Mouse (Mus musculus) A20 (cell line): ENCODE results near the gene Gm7138.
"Not testable (repeated sequence)": the region's sequence is repeated elsewhere in the genome, so short reads cannot be mapped to it uniquely, and the experiment has no call there.

Experiments
- DNase-seq: peaks from one replicate; pipeline ENCODE4 v3.0.0-alpha.2; 2011; ENCODE audit warnings: low read depth, low spot score

Gene Gm7138

DNA sequence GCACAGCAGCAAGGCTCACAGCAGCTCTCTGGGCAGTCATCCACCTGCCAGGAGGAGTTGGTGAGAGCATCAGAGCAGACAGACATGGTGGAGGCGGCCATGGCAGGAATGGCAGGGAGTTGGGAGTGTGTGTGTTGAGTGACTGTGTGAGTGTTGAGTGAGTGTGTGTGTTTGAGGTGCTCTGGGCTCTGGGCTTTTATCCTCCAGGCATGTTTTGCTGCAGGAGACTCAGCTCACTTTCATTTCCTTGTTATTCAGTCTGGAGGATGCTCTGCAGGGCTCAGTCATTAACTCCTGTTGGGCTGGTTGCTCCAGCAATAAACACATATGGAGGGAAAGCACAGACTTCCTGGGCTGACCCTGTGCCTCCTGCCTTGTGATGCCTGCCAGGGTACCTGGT lies at the start of gene Gm7138:
Gm7138 (minus strand) TSS at position 101 of the 400 bp plus-strand sequence.
- not testable (repeated sequence) for DNase-seq

DNA sequence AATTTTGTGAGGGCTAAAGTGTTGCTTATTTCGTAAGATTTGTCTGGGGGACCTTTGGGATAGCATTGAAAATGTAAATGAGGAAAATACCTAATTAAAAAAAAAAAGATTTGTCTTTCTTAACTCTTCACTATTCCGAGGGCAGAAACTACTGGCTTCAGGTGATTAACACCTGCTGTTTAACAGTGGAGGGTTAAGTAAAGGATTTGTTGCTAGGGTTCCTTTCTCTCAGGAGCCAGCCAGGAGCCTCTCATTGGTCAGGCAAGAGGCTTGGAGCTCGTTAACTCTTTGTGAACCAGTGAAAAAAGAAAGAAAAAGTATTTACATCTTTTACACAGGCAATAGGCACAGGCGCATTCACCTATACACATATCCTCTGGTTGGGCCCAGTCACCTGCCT lies 42.5 kb upstream of the Gm7138 start:
- DNase-seq, result no peak

DNA sequence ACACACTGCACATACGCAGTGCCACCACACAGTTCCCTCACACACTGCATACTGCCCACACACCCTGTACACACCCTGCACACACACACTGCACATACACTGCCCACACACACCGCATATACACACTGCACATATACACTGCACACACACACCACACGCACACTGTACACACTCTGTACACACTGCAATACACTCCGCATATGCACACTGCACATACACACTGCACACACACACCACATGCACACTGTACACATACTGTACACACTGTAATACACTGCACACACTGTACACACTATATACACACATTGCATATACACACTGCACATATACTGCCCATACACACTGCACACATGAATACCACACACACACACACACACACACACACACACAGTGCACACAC lies 41.8 kb upstream of the Gm7138 start:
- DNase-seq, result no peak

DNA sequence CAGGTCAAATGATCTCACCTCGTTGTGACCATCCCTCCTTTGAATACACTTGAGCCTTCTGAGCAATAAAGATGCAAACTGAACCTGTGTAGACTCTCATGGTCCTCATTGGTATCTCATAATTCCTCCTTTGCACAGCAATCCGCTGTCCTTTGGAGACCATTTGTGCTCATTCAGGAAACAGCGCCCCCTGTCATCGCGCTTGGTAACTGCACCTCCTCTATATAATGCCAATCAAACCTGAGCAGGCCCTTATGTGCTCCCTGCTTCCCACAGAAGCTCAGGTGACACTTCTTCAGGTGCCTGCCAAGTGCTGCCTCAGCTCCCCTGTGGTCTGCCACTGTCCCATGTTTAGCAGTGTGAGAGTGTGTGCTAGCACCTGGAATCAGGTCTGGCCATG lies 38.8 kb upstream of the Gm7138 start:
- peak; percentile 49 for DNase-seq

DNA sequence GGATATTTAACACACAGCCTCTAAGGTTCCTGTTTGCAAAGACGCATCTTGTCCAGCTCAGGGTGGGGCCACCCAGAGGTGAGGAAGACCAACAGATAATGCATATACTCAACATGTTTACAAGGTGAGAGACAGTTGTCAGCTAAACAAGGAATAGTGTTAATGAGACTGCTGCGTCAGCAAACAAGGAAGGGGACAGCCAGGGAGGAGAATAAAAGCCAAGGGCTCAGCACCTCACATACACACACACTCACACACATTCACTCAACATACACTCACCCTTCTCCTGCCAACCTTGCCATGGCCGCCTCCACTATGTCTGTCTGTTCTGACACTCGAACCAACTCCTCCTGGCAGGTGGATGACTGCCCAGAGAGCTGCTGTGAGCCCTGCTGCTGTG lies 37.6 kb upstream of the Gm7138 start, which contains the start of gene Gm2696:
Gm2696 (plus strand) TSS at position 301 of the 400 bp plus-strand sequence.
- no peak for DNase-seq

DNA sequence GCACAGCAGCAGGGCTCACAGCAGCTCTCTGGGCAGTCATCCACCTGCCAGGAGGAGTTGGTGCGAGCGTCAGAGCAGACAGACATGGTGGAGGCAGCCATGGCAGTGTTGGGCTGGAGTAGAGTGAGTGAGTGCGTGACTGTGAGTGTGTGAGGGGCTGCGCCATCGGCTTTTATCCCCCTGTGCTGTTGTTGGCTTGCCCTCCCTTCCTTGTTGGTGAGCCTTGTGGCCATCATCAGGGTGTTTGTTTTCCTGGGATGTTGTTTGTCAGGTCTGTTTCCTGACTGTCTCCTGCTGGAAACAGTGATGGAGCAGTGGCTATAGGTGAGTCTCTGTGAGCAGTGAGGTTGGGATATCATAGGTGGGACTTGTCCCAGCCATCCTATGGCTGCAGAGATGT lies 35.0 kb upstream of the Gm7138 start, which contains the start of gene Gm9507:
Gm9507 (minus strand) TSS at position 101 of the 400 bp plus-strand sequence.
- DNase-seq, result no peak

DNA sequence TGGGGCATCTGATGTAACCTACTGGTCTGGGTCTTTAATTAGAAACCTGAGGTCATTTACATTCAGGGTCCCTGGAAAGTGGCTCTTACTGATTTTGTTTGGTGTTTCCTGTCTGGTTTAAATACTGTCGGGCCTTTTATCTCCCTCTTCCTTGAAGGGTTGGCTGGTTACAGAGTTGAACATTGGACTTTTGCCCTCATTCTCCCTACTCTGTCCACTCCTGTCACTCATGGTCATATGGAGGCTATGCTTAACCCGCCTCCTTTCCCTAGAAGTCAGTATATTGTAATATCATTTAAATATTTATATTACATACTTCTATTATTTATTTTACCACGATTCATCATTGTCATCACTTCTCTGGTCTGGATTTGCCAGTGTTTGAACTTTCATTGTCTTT lies 27.4 kb upstream of the Gm7138 start:
- no peak for DNase-seq

DNA sequence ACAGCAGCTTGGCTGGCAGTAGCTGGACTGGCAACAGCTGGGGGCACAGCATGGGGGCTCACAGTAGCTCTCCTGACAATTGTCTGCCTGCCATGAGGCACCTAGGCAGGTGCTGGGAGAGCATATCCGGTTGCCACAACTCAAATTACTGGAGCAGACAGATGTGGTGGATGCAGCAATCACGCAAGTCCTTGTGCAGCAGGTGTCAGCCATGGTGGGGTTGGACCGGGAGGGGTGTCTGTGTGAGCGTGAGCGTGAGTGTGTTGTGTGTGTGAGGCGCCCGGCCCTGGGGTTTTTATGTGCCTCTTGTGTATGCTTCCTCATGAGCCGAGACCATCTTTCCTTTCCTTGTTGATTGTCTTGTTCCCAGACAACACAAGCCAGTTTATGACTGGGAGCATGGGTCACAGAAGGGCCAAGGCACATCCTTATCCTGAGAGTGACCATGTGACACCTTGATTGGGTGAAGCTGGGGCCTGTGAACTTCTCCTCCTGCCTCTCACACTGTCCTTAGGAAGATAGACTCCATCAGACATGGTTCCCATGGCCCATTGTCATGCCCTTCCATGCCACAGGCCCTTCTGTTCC lies 22.3 kb upstream of the Gm7138 start, which contains the start of gene Gm19668:
Gm19668 (minus strand) TSS at position 213 of the 588 bp plus-strand sequence.
- no peak for DNase-seq

DNA sequence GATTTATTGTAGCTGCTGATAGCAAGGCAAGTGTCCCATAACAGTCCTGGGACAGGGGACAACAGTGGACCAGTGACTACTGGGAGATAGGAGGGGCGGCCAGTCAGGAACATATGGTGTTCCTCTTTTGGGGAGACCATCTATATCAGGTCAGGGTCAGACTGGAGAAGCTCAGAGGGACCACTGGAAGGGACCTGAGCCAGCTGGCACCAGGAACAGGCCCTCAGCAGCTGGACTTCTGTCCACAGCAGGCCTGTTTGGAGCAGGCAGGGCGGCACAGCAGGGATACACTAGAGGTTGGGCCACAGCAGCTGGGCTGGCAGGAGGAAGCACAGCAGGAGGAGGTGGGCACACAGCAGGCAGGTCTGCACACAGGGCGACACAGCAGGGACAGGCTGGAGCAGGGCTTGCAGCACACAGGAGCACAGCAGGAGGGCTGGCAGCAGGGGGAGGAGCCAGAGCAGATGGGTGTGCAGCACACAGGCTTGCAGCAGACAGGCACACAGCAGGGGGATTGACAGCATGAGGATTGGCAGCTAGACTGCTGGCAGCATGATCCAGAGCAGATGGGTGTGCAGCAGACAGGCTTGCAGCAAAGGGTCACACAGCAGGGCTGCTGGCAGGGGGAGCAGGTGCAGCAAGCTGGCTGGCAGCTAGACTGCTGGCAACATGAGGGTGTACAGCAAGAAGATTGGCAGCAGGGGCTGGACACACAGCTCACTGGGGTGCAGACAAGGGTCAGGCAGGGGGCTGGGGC lies 21.6 kb upstream of the Gm7138 start:
- DNase-seq, result not testable (repeated sequence)

DNA sequence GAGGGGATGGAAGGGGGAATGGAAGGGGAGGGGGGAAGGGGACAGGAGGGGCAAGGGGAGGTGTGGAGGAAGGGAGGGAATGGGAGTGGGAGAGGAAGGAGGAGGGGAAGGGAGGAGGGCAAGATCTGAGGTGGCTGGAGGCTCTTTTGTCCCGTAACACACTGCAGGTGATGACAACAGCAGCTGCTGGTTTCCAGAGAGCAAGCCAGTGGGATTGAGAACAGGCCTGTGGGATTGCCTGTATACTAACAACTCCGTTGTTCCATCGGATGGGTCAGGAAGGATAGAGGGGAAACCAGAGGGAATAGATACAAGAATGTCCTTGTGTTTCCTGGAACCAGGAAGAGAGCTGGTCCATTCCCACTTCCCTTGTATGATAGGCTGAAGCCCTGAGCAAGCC lies 20.9 kb upstream of the Gm7138 start:
- DNase-seq, result no peak

DNA sequence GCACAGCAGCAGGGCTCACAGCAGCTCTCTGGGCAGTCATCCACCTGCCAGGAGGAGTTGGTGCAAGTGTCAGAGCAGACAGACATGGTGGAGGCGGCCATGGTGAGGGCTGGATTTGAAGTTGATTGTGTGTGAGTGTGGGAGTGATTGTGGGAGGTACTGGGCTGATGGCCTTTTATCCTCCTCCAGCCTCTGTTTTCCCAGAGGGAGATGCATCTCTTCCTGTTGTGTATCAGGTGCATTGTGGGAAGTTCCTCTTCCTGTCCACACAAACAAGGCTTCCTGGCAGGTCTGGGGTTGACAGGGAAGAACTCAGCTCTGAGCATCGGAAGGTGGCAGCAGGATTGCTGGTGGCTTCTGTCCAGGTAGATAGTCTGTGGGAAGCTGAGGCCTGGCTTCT lies 18.2 kb upstream of the Gm7138 start, which contains the start of gene Gm9639:
Gm9639 (minus strand) TSS at position 101 of the 400 bp plus-strand sequence.
- DNase-seq, result no peak

DNA sequence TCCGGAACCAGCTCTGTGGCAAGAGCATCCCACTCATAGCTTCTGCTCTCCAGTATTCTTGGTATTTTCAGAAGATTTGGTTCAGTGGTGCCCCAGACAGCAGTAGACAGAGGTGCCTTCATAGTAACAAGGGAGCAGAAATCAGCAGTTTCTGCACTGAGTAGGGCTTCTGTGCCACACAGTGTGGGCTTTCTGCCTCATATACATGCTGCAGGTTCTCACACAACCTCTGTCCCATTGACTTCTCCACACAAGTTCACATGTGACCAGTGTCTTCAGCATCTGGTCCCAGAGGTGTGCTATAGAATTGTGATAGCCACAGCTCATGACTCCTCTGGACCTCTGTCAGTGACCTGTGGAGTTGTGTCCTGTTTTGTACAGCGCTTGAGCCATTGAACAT lies 11.9 kb upstream of the Gm7138 start:
- DNase-seq, result no peak

DNA sequence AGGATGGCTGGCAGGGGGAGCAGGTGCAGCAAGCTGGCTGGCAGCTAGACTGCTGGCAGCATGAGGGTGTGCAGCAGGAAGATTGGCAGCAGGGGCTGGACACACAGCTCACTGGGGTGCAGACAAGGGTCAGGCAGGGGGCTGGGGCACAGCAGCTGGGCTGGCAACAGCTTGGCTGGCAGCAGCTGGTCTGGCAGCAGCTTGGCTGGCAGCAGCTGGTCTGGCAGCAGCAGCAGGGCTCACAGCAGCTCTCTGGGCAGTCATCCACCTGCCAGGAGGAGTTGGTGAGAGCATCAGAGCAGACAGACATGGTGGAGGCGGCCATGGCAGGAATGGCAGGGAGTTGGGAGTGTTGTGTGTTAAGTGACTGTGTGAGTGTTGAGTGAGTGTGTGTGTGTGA lies 11.1 kb upstream of the Gm7138 start, which contains the start of gene Gm7137:
Gm7137 (minus strand) TSS at position 325 of the 400 bp plus-strand sequence.
- DNase-seq, result not testable (repeated sequence)

DNA sequence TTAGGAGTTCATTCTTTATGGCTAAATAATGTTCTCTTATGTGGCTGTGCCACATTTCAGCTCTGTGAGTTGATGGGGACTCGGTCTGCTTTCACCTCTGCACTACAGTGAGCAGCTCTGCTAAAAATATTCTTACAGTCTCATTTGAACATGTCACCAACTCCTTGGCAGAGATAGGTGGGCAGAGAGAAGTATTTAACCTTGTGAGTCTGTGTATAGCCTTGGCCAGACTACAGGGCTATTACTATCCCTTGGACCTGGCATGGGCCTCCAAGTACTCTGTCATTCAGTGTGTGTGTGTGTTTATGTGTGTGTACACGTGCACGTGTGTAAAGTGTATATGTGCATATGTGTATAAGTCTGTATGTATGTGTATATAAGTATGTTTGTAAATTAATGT lies 6.7 kb upstream of the Gm7138 start:
- DNase-seq, result not testable (repeated sequence)

DNA sequence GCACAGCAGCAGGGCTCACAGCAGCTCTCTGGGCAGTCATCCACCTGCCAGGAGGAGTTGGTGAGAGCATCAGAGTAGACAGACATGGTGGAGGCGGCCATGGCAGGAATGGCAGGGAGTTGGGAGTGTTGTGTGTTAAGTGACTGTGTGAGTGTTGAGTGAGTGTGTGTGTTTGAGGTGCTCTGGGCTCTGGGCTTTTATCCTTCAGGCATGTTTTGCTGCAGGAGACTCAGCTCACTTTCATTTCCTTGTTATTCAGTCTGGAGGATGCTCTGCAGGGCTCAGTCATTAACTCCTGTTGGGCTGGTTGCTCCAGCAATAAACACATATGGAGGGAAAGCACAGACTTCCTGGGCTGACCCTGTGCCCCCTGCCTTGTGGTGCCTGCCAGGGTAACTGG lies 5.7 kb upstream of the Gm7138 start, which contains the start of gene Gm3250:
Gm3250 (minus strand) TSS at position 101 of the 400 bp plus-strand sequence.
- not testable (repeated sequence) for DNase-seq

DNA sequence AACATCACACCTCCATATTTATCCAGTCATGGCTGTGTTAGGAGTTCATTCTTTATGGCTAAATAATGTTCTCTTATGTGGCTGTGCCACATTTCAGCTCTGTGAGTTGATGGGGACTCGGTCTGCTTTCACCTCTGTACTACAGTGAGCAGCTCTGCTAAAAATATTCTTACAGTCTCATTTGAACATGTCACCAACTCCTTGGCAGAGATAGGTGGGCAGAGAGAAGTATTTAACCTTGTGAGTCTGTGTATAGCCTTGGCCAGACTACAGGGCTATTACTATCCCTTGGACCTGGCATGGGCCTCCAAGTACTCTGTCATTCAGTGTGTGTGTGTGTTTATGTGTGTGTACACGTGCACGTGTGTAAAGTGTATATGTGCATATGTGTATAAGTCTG lies 4.6 kb downstream of the Gm7138 start:
- DNase-seq, result not testable (repeated sequence)

DNA sequence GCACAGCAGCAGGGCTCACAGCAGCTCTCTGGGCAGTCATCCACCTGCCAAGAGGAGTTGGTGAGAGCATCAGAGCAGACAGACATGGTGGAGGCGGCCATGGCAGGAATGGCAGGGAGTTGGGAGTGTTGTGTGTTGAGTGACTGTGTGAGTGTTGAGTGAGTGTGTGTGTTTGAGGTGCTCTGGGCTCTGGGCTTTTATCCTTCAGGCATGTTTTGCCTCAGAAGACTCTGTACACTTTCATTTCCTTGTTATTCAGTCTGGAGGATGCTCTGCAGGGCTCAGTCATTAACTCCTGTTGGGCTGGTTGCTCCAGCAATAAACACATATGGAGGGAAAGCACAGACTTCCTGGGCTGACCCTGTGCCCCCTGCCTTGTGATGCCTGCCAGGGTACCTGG lies 5.5 kb downstream of the Gm7138 start, which contains the start of gene Gm3238:
Gm3238 (minus strand) TSS at position 101 of the 400 bp plus-strand sequence.
- not testable (repeated sequence) for DNase-seq

DNA sequence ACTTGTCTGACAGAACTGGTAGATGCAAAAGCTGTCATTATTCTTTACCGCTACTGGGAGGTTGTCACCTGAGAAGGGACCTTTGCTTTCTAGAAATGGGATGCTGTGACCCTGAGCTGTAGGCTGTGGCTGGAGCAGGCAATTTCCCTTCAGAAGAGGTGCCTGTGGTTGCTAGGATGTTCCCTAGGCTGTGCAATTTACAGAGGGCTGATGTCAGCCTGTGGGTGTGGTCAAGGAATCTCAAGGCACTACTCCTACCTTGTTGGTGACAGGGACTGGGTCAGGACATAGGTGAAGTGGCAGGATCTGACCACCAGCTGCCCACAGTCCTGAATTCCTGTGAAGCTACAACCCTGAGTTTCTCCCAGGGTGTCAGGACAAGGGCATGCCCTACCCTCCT lies 7.0 kb downstream of the Gm7138 start:
- no peak for DNase-seq

DNA sequence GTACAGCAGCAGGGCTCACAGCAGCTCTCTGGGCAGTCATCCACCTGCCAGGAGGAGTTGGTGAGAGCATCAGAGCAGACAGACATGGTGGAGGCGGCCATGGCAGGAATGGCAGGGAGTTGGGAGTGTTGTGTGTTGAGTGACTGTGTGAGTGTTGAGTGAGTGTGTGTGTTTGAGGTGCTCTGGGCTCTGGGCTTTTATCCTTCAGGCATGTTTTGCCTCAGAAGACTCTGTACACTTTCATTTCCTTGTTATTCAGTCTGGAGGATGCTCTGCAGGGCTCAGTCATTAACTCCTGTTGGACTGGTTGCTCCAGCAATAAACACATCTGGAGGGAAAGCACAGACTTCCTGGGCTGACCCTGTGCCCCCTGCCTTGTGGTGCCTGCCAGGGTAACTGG lies 17.2 kb downstream of the Gm7138 start, which contains the start of gene Gm3233:
Gm3233 (minus strand) TSS at position 101 of the 400 bp plus-strand sequence.
- not testable (repeated sequence) for DNase-seq

DNA sequence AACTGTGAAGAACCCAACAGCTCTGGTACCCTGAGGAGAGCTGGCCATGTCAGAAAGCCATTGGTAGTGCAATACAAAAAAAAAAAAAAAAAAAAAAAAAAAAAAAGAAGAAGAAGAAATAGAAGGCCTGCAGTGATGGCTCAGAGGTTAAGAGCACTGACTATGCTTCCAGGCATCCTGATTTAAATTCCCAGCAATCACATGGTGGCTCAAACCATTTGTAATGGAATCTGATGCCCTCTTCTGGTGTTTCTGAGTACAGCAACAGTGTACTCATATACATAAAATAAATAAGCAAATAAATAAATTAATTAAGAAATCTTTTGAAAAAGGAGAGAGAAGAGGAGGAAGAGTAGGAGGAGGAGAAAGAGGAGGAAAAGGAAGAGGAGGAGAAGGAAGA lies 23.3 kb downstream of the Gm7138 start:
- DNase-seq, result peak; percentile 37

DNA sequence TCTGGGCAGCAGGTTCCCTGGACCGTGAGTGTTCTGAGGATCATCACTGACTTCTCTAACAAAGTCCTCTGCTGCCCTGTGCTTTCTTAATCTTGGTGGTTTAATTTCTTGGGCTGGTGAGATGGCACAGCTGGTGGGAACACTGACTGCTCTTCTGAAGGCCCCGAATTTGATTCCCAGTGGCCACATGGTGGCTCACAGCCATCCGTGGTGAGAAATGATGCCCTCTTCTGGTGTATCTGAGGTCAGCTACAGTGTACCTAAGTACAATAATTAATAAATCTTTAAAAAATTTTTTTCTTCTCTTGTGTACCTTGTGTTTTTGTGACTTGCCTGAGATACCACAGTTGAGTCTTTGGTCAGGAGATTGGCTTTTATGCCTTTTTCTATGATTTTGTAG lies 24.4 kb downstream of the Gm7138 start:
- DNase-seq, result peak; percentile 39

DNA sequence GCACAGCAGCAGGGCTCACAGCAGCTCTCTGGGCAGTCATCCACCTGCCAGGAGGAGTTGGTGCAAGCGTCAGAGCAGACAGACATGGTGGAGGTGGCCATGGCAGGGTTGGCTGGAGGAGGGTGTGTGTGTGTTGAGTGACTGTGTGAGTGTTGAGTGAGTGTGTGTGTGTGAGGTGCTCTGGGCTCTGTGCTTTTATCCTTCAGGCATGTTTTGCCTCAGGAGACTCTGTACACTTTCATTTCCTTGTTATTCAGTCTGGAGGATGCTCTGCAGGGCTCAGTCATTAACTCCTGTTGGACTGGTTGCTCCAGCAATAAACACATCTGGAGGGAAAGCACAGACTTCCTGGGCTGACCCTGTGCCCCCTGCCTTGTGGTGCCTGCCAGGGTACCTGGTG lies 25.5 kb downstream of the Gm7138 start, which contains the start of gene Gm9736:
Gm9736 (minus strand) TSS at position 101 of the 400 bp plus-strand sequence.
- DNase-seq, result not testable (repeated sequence)
